In the genomic region with DNA sequence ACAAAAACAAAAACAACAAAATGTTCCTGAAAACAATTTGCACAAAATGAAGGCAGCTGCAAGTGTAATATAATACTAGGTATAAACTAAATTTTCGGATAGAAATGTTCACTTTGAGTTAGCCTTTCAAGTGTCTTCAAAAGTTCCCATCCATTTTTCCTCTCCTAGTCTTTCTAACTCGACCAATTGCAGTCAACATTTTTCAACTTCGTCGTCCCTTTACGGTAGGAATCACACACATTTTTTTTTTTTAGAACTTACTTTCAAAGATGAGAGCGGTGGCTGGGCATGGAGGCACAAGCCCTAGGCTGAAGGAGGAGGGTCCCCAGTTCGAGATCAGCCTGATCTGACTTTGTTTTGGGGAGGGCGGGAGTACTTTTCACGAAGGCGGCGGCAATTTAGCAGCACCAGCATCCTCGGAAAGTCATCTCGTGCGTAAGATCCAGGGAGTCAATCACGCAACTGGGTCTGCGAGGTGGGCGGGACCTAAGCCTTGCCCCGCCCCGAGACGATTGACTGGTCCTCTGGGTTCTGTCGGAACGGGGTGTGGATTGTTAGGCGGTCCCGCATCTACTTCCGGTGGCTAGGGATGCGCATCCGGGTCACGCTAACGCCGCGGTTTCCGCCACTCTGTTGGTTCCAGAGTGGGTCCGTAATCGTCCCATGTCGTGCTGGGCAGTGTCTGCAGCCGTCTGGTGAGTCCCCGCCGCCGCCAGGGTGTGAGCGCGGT, we compare ENCODE assay signal across 8 mouse cellular contexts. TPM values are rescaled to one million over a fixed set of nuclear protein-coding genes. Genes with fewer than 3 reads are reported as not detected.
DNase-seq lines count a peak whose midpoint lies in the region; ATAC-seq and TF ChIP-seq lines count a peak whose summit lies in the region.

A gene (plus strand): TSS at position 527 of the 730 bp plus-strand sequence.

- peak; percentile 99 for ATAC-seq in common myeloid progenitor, adult 5-6 weeks (replicated peaks; ENCODE audit: low read depth, poor library complexity, severe bottlenecking)
- peak; percentile 100 for ATAC-seq in hindbrain, postnatal 0 days
- peak; percentile 100 for ATAC-seq in megakaryocyte, adult 5-6 weeks (ENCODE audit: poor library complexity, severe bottlenecking)

- DNase-seq in ZHBTc4 (ENCODE audit: low read depth, low spot score) = peak; percentile 99
- peak; percentile 97 for DNase-seq in gastrocnemius, adult 2 months
- DNase-seq in hindbrain, postnatal 0 days (ENCODE audit: low spot score) = peak; percentile 98
- peak; percentile 90 to 93 for DNase-seq in left cerebral cortex, adult 2 months (ENCODE audit: extremely low spot score in 1 of 2, low spot score in 2 of 2)
- DNase-seq in right cerebral cortex, adult 2 months (ENCODE audit: low spot score in 2 of 2) = peak; percentile 94 to 97
- DNase-seq in urinary bladder, postnatal 14 days (ENCODE audit: low spot score) = peak; percentile 95

- peak within 1 kb of the TSS; percentile 74 for H3K9ac ChIP-seq in hindbrain, postnatal 0 days (replicated peaks; ENCODE audit: low read length)

- intact Hi-C loops in gastrocnemius, adult 2 months (cut with DNase I) = no loop called here
- intact Hi-C loops in left cerebral cortex, adult 2 months (cut with DNase I) = no loop called here

- TF ChIP-seq CTCF in gastrocnemius, adult 2 months (IDR thresholded peaks at IDR 0.05) = no peak
- TF ChIP-seq CTCF in hindbrain, postnatal 0 days (IDR thresholded peaks at IDR 0.05; ENCODE audit: low read depth) = peak; percentile 15; the same call in 1 of the 2 replicates
- no peak for TF ChIP-seq CTCF in left cerebral cortex, adult 2 months (IDR thresholded peaks at IDR 0.05)

- no peaks in the 10 kb centered on the region for H3K9me3 ChIP-seq in hindbrain, postnatal 0 days (ENCODE audit: low read length)

- under 1% methylated on average over 41 of the region's 41 CpGs for WGBS in hindbrain, postnatal 0 days

- H3K4me1 ChIP-seq in hindbrain, postnatal 0 days (ENCODE audit: insufficient read depth, low read length) = 0 out of 2 replicates have a peak, but pooled peaks cover 4% of the 10 kb centered on the region

- no peaks in the 10 kb centered on the region for H3K27me3 ChIP-seq in hindbrain, postnatal 0 days (ENCODE audit: insufficient read depth, low read length)

- peak within 1 kb of the TSS; percentile 100 for H3K4me3 ChIP-seq in gastrocnemius, adult 2 months
- H3K4me3 ChIP-seq in hindbrain, postnatal 0 days (ENCODE audit: low read length) = peak within 1 kb of the TSS; percentile 67
- H3K4me3 ChIP-seq in left cerebral cortex, adult 2 months = peak within 1 kb of the TSS; percentile 91

- H3K36me3 ChIP-seq in hindbrain, postnatal 0 days (ENCODE audit: insufficient read depth, low read length) = no peaks in the 10 kb centered on the region; the same call in 1 of the 2 replicates

- H3K4me2 ChIP-seq in hindbrain, postnatal 0 days (ENCODE audit: low read depth, low read length) = peak within 1 kb of the TSS; percentile 94

- peak within 1 kb of the TSS; percentile 96 for H3K27ac ChIP-seq in gastrocnemius, adult 2 months
- H3K27ac ChIP-seq in hindbrain, postnatal 0 days = peak within 1 kb of the TSS; percentile 86
- peak within 1 kb of the TSS; percentile 82 for H3K27ac ChIP-seq in left cerebral cortex, adult 2 months

RNA-seq across cellular contexts. Expression of the gene that starts here (rescaled TPM):
- 18.3 and 35.8 TPM in 2 replicates for total RNA-seq in common myeloid progenitor, adult 5-6 weeks (2017)
- 10 to 100 TPM; 11.2 to 15.5 TPM for total RNA-seq in gastrocnemius, adult 2 months (2021)
- 16.4 and 18.7 TPM in 2 replicates for total RNA-seq in hindbrain, postnatal 0 days (2014; rRNA removed)
- 7.4 and 8.3 TPM in 2 replicates for polyA plus RNA-seq in hindbrain, postnatal 0 days (2015; fragmentation: Nextera tagmentation; extraction: Ambion mirVana)
- 10 to 100 TPM; 31.0 to 33.5 TPM for total RNA-seq in left cerebral cortex, adult 2 months (2021)
- 49.3 and 52.8 TPM in 2 replicates for total RNA-seq in megakaryocyte, adult 5-6 weeks (2015)
- 23.5 and 31.7 TPM in 2 replicates for total RNA-seq in megakaryocyte, adult 5-6 weeks (2017)

Comparison
In these comparisons a context has a peak if more than half of its experiments do, and no peak if none do; other contexts are left out.
1. Peak in every context shown above with its lines: DNase-seq, ATAC-seq, H3K4me3 ChIP-seq and H3K27ac ChIP-seq.